Mouse (Mus musculus) kidney, postnatal 4 days (tissue): Measurements from ENCODE around the gene Itgb3bp.

Source experiments
- DNase-seq, 2 experiments: peaks; one replicate each; pipeline ENCODE4 v3.0.0; 2021; ENCODE audit warnings: mixed read lengths in 2 of 2

The Itgb3bp gene

GRCm38 (mm10) chr4:99931807-99932206, 2.2 kb upstream of the Itgb3bp start:
- DNase-seq = no peak

GRCm38 (mm10) chr4:99931240-99931580, 1.6 kb upstream of the Itgb3bp start:
- no peak for DNase-seq

DNA sequence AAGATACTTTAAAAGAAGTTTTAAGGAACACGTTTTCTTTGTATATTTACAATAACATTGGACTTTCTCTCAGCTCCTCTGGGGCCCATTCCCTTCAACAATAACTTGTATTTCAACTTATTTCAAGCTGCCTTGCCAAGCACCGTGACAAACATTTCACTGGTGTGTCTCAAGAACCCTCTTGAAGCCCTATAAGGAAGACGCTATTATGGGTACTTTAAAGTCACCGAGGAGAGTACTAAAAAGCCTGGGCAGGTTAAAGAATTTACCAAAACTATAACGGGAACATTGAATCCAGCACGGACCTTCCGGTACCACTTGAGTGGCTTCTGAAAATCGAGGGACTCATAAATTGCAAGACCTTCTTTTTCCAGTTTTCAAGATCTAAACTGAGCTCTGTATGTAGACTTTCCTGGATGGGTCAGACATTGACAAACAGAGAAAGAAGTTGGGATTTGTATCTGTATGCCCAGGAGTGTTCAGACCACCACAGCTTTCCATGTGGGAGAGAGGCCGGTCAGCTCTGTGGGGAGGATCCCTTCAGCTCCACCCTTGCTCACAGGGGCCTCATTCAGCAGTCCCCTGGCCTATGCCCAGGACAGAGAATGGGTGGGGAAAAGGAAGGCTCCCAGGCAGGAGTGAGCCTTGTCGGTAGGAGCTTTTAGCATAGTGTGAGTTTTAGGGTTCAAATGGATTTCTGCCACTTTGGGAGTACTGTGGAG, 1.1 kb upstream of the Itgb3bp start:
- no peak for DNase-seq

DNA sequence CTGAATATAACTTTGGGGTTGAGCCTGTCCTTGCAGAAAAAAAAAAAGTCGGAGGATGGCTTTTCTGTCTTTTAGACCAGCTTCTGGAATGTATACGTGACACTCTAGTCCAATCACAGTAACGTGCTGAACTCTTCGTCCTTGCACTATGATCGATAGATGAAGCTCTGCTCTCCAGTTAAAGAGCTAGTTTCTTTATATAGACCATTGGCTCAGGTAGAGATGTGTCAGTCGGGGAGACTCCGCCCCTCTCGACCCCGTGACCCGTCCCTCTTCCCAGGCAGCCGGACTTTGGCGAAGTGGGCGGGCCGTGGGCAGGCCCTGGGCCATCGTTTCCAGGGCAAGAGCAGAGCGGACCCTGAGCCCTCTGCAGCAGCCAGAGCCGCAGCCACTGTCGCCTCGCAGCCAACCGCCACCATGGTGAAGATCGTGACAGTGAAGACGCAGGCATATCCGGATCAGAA, 432 bp downstream of the Itgb3bp start, which contains the start of gene Pgm1:
Gene Pgm1 (plus strand): TSS at position 266 of the 464 bp plus-strand sequence.
- peak; percentile 90 to 94 for DNase-seq

DNA sequence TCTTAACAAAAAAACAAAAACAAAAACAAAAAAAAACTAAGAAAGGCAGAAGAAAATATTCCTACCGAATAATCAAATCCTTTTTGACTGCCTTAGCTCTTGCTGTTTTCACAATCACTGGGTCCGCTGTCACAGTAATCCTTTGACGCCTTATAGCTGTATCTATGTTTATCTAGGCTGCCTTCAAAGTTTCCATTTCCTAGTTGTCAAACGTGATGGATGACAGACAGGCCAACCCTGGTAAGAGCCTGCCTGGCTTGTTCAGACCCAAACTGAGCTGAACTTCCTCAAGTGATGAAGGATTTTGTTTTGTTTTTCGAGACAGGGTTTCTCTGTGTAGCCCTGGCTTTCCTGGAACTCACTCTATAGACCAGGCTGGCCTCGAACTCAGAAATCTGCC, 1.1 kb downstream of the Itgb3bp start:
- no peak for DNase-seq

- no peak for DNase-seq
Measured at GRCm38 (mm10) chr4:99926380-99926779, 3.2 kb downstream of the Itgb3bp start.

DNA sequence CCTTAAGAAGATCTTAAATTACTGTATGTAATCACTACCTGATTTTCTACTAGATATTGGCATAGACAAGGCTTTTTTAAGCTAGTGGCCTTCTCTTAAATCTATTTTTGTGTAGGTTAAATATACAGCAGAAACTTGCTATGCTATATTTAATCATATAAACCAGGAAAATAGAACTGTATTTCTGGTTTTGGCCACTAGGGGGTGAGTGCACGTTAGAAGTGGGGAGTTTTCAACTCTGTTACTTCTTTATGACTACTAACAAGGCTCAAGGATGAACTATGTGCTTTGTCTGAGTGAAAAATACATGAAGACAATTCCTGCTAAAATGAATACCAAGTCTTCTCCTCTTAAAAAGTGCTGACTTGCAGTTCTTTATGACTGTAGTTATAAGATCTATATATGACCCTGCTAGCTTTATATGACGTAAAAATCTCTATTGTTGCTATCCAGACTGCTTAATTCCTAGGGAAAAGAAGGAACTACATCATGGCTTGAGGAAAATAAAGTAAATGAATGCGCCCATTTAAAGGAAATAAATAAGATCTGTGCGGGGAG, 15.6 kb downstream of the Itgb3bp start:
- DNase-seq = no peak

- DNase-seq = no peak
Measured at GRCm38 (mm10) chr4:99882405-99882804, 47.2 kb downstream of the Itgb3bp start.

DNA sequence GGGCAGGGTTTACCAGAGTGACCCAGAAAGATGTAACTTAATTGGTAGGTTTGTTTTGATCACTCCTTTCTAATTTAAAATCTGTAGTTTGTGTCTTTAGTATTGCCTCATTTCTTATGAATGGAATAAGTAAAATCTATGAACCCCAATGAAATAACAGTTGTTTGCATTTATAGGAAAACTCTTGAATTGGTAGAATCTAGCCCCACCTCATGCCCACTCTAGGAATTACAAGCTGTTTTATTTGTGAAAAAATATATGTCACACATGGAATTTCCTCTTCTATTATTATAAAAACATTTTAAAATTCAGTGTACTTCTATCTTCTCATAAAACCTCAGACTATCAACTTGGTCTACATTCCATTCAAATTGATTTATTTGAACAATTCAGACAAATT, 47.7 kb downstream of the Itgb3bp start:
- peak in 1 of 2 experiments; percentile 5 for DNase-seq

DNA sequence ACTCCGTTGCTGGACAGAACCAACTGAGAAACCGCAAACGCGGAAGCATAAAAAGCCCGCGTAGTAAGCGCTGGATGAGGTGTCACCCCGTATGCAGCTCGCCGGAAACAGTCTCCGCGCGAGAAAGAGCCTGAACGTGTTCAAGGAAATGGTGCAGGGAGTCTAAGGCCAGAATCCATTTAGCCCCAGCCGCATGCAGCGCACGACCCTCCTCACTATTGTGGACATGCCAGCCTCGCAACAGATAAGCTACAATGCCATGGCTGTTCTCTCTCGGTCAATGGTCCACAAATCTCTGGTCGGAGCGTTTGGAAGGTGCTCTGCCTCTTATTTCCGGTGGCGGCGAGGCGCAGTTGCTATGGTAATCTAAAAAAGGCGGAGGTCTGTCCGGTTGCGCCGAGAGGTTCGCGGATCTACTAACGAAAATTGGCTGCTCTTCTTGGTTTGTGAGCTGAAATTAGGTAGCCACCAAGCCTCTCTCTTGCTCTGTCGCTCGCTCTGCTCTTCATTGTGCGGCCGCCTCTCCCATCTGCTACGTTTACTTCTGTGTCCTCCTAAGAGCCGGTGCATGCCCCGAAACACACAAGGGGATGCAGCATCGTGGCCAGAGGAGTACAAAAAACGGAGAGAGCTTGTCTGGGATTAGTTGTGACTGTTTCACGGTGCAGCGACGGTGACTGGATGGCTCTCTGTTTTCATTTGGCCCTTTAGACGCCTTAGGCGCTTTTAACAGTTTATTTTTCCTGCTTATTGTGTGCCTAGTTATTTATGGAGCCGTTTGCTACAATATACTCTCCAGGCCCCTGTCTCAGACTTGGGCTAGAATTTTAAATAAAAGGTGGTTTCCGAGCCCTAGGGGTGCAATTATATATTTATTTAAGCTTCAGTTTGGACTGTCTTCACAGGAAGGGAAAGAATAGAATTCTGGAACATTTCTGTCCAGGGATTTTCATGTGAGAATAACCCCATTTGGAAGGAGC, 100.2 kb downstream of the Itgb3bp start, which contains the start of gene Efcab7:
Gene Efcab7 (plus strand): TSS at position 105 of the 980 bp plus-strand sequence.
- DNase-seq = peak; percentile 88 to 92

- DNase-seq = no peak
Measured at GRCm38 (mm10) chr4:99828739-99829093, 100.9 kb downstream of the Itgb3bp start.

GRCm38 (mm10) chr4:99828337-99828736, 101.3 kb downstream of the Itgb3bp start:
- DNase-seq = no peak

DNA sequence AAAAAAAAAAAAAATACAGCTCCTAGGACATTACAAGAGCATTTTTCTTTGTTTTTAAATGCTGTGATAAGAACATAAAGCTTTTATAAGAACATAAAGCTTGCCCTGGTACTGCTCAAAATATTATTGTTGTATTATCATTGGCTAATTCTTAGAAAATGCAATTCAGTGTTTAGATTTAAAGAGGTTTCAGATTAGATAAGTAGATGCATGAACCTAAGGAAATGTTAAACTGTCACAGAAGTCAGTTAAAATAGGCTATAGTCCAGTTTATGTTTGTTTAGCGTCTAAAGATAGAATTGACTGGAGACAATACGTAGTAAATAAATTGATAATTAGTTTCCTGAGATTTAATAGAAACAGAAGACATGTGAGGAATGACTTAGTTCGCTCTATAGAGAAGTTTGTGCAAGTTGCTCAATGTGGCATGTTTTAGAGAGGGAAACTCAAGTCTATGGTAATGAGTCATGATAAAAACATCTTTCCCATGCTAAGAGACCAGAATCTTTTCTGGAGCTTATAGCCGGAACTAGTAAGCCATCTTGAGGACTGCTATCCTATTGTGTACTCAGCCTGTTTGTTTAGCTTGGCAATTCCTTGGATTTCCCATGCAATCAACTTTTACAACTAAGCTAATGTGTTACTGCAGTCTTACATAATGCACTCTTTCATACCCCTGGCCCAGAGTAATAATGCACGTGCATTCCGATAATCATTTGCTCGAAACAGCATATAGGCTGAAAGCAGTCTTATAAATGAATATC, 112.7 kb downstream of the Itgb3bp start:
- DNase-seq = no peak

DNA sequence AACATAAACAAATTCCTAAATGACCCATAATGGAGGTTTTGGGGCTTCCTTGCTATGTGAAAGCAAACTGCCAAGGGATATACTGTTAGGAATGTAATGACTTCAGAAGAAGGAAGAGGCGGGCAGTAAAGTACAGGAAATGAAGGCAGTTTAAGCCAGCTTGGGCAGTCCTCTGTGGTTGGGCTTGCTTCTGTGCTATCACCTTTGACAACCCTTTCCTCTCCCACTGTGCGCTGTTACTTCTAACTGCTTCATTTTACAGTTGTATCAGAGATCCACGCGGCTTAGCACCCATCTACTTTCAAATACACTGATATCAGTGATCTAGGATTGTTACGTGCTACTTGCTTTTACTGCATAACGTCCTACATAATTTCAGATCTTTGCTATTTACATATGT, 137.2 kb downstream of the Itgb3bp start:
- no peak for DNase-seq

DNA sequence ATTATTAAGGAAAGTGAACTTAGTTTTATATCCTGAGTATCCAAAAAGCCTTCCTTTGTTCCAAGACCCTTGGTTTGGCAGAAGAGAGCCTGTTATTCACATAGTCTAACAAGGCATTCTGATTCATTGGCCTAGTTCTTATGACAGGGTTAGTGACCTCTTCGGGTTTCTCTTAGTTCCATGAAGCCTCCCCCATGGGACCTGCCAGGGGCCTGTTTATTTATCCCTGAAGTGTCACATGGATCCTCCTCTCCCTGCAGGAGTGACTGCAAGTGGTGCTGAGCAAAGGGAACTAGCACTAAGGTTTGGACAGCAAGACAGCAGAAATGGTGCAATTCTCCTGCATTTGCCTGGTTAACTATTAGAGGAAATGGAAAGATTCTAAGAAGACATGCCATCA, 156.6 kb downstream of the Itgb3bp start:
- DNase-seq = peak; percentile 22 to 54

DNA sequence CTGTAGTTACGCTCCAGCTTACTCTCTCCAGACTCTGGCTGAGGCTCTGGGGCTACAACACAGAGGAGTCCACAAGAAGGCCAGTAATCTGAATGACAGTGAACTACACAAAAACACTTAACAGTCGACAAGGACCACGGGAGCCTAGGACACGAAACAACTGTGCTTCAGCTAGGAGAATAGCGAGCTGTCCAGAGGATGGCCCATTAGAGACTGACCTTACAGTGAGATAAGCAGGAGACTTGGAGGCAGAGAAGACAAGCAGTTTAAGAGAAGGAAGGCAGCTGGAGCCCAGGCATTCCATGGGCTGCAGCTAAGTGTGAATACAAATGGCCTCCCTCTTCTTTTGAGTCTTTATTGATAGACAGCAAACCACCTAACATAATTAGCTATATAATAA, 159.1 kb downstream of the Itgb3bp start:
- DNase-seq = peak; percentile 63 to 69

- peak; percentile 17 to 33 for DNase-seq
Measured at GRCm38 (mm10) chr4:99766753-99767152, 162.9 kb downstream of the Itgb3bp start.

DNA sequence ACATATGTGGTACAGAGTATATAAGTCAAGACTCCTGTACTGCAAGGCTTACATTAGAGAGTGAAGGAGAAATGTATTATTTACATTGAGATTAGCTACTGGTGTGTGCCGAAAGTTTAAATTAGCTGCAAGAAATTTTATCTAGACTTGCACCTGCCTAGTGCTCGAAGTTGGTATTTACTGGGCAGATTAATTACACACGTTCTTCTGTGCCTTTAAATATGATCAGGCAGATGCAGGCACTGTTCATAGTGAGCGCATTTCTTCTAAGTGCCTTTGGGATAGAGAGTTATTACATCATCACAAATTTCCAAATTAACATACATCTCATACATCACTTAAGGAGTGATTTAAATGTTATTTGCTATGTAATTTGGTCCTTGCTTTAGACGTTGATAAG, 163.3 kb downstream of the Itgb3bp start:
- no peak for DNase-seq

DNA sequence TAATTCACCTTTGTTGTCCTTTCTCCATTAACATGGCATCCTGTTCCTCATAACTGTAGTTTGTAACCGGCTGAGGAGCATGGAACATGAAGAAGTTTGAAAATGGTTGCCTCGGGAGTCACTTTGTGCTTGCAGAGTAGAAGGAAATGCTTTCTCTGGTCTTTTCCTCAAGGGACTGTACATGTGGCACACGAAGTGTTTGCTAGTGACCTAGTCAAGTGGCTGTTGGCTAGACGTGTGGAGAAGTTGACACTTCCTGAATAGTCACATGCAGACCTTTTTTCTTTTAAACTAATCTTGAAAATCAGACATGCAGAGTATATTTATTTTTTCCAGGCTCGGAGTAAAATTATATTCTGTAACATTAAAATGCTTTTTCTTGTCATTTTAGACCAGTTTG, 177.2 kb downstream of the Itgb3bp start:
- DNase-seq = no peak

GRCm38 (mm10) chr4:99739836-99740235, 189.8 kb downstream of the Itgb3bp start:
- no peak for DNase-seq

GRCm38 (mm10) chr4:99725914-99726451, 203.6 kb downstream of the Itgb3bp start:
- DNase-seq = no peak

DNA sequence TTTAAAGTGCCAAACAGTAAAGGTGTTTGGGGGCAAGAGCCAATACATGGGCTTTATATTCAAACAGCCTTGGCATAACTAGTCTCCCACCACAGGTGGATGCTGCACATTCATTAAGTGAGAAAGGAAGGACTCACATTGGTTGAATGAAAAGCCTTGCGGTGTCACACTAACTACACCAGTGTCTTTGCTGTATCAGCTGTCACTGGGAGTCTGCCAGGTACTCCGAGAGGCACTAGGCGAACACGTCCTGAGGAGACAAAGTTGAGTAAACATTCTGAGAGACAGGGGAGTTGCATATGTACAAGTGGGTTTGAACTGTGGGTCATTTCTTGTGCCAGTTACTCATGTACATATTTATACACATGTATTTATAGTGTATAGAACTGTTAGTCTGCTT, 205.3 kb downstream of the Itgb3bp start:
- DNase-seq = no peak
